Mouse (Mus musculus) ES-Bruce4 (cell line): ENCODE data around the gene Dab2ip.

Experiments
- CTCF ChIP-seq: IDR thresholded peaks from one replicate; pipeline ENCODE4 v1.8.1; 2011; ENCODE audit warnings: low read depth, low read length
- EP300 ChIP-seq: IDR thresholded peaks from 2 replicates; pipeline ENCODE4 v1.6.1; 2011; ENCODE audit warnings: low read depth, low read length; ENCODE audit not compliant: insufficient read depth

GRCm38 (mm10) chr2:35696542-35697391 is 138.7 kb downstream of the Dab2ip start:
- TF ChIP-seq EP300 (no peak), CTCF (no peak)
